Mouse (Mus musculus): ENCODE measurements around the gene Ldah. TPM values are rescaled to one million over a fixed set of nuclear protein-coding genes. Genes with fewer than 3 reads are reported as not detected.
A peak's percentile ranks its signal among the peaks of the same experiment; 100 is the strongest.

Gene Ldah
- polyA plus RNA-seq, 1 experiment from 2014 or later: 66.5 TPM

DNA sequence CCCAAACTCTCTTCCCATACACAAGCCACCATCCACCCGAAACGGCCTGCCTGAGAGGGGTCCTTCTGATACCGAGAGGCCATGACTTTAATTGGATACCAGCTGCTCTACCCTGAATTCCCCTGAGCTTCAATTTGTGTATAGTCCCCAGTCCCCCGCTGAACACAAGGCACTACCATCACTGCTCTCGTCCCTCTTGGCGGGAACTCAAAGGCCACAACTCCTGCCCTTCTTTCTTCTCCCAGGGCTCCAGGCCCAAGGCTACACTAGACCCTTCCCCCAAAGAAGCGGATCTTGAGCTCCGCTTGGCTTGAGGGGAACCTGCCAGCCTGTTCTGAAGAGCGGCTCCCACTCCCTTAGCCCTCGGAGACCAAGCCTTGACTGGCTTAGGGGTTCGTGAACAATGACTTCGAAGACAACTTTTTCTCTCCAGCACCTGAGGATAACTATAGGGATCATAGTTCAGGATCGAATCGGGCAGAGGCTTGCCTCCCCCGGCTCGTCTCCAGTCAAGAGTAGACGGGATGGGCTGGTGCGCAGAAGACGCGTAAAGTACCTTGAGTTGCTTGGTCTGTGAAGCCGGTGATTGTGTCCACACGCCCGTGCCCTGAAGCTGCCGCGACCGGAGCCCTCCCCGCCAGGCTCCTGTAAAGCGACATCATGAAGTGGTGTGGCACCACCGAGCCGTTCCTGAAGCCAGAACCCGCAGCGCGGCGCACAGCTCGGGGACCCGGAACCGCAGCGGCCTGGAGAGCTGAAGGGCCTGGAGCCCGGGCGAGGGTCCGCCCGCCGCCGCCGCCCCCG is 93.3 kb downstream of the Ldah start:
- peak overlapping the region; percentile 35; the same call in 1 of the 2 replicates for H3K9ac ChIP-seq (ENCODE audit: low read length)
- H3K4me2 ChIP-seq (ENCODE audit: low read length): peak overlapping the region; percentile 62
- H3K36me3 ChIP-seq (ENCODE audit: control insufficient read depth, insufficient read depth, low read length): no peaks in the 10 kb centered on the region
- DNase-seq (ENCODE audit: low spot score) (no peak), ATAC-seq (no peak; the same call in none of the 2 replicates)
- H3K27ac ChIP-seq (ENCODE audit: low read depth, low read length): no peak overlapping the region
- H3K9me3 ChIP-seq (replicated peaks; ENCODE audit: control insufficient read depth, low read length): no peaks in the 10 kb centered on the region
- no peaks in the 10 kb centered on the region for H3K4me1 ChIP-seq (ENCODE audit: control insufficient read depth, insufficient read depth, low read length)
- H3K27me3 ChIP-seq (replicated peaks; ENCODE audit: control insufficient read depth, insufficient read depth, low read length): peaks cover 83% of the 10 kb centered on the region
- WGBS: 1% methylated on average over 44 of the region's 46 CpGs
- peak overlapping the region; percentile 35 for H3K4me3 ChIP-seq (ENCODE audit: low read depth, low read length)

DNA sequence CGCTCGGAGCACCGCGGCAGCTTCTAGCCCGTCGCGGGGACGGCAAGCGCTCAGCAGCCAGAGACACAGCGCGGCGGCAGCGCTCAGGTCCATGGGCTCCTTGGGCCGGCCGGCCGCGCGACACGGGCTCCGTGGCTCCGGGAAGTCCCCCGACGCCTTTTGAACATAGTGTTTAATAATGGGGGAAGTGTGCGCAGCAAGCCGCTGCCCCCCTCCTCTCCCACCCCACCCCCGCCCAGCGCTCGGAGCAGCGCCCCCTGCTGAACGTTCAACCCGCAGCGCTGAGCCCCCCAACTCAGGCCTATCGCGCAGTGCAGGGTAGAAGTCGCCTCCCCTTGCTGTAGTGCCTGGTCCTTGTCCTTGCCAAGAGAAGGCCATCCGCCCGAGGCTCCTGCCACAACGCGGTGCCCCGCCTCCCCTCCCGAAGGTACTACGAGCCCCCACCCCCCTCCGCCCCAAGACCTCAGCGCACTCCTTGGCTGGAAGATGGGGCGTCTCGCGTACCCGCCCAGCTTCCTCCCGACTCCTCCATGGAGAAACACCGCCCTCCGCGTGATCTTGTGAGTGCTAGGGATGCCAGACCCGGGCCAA is 94.0 kb downstream of the Ldah start, which contains the start of gene Gdf7:
Gdf7 (minus strand) TSS at position 114 of the 591 bp plus-strand sequence.
- DNase-seq (ENCODE audit: low spot score) (no peak), ATAC-seq (peak; percentile 59)
- 1% methylated on average over 48 of the region's 53 CpGs for WGBS

DNA sequence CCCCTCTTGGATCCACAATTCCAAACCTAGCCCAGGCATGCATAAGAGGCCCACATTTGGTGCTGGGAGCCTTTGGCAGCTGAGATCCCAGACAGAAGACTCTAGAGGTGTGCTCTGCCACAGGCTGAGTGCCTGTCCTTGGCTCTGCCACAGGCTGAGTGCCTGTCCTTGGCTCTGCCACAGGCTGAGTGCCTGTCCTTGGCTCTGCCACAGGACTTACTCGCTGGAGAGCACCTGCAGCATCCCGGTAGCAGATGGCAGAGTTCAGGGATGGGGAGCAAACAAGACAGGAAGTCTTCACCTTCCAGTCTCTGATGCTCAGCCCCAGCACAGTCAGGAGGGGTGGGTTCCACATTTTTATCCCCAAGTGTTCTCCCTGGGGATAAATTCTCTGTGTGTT is 97.4 kb downstream of the Ldah start:
- H3K4me1 ChIP-seq (ENCODE audit: control insufficient read depth, insufficient read depth, low read length): no peaks in the 10 kb centered on the region
- DNase-seq (ENCODE audit: low spot score) (no peak), ATAC-seq (no peak)
- WGBS: 47% methylated on average over 2 of the region's 2 CpGs
- H3K4me2 ChIP-seq (ENCODE audit: low read length): no peak overlapping the region
- H3K27ac ChIP-seq (ENCODE audit: low read depth, low read length): no peak overlapping the region
- H3K9ac ChIP-seq (ENCODE audit: low read length): no peak overlapping the region
- H3K4me3 ChIP-seq (ENCODE audit: low read depth, low read length): no peak overlapping the region
- H3K9me3 ChIP-seq (replicated peaks; ENCODE audit: control insufficient read depth, low read length): no peaks in the 10 kb centered on the region
- H3K27me3 ChIP-seq (replicated peaks; ENCODE audit: control insufficient read depth, insufficient read depth, low read length): peaks cover 44% of the 10 kb centered on the region
- H3K36me3 ChIP-seq (ENCODE audit: control insufficient read depth, insufficient read depth, low read length): no peaks in the 10 kb centered on the region

More for the DNA sequence above, 94.0 kb downstream of the Ldah start, which contains the start of gene Gdf7:
- H3K4me1 ChIP-seq (ENCODE audit: control insufficient read depth, insufficient read depth, low read length): no peaks in the 10 kb centered on the region
- no peaks in the 10 kb centered on the region for H3K36me3 ChIP-seq (ENCODE audit: control insufficient read depth, insufficient read depth, low read length)
- H3K27me3 ChIP-seq (replicated peaks; ENCODE audit: control insufficient read depth, insufficient read depth, low read length): peaks cover 77% of the 10 kb centered on the region
- peak within 1 kb of the TSS; percentile 35; the same call in 1 of the 2 replicates for H3K9ac ChIP-seq (ENCODE audit: low read length)
- peak within 1 kb of the TSS; percentile 62 for H3K4me2 ChIP-seq (ENCODE audit: low read length)
- peak within 1 kb of the TSS; percentile 35 for H3K4me3 ChIP-seq (ENCODE audit: low read depth, low read length)
- no peaks in the 10 kb centered on the region for H3K9me3 ChIP-seq (replicated peaks; ENCODE audit: control insufficient read depth, low read length)
- no peak within 1 kb of the TSS for H3K27ac ChIP-seq (ENCODE audit: low read depth, low read length)

DNA sequence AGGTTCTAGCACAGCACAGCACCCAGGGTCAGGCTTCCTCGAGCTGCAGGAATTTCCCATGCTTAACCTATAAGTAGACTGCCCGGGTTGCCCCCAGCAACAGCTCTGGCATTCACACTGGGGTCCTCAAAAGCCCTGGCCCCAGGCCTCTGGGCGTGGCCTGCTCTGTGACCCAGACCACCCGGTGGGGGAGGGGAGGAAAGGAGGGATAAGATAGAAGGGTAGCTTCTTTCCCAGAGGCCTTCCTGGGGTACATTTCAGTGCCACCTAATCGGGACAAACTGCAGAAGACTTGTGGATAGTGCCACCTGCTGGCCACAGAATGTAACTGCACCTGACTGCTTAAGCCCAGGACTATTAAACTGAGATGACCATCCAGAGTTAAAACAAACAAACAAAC is 98.5 kb downstream of the Ldah start:
- Histone ChIP-seq H3K4me1 (ENCODE audit: control insufficient read depth, insufficient read depth, low read length) (no peaks in the 10 kb centered on the region), H3K27me3 (replicated peaks; ENCODE audit: control insufficient read depth, insufficient read depth, low read length) (peaks cover 32% of the 10 kb centered on the region), H3K4me3 (ENCODE audit: low read depth, low read length) (no peak overlapping the region), H3K4me2 (ENCODE audit: low read length) (no peak overlapping the region), H3K36me3 (ENCODE audit: control insufficient read depth, insufficient read depth, low read length) (no peaks in the 10 kb centered on the region), H3K27ac (ENCODE audit: low read depth, low read length) (no peak overlapping the region), H3K9me3 (replicated peaks; ENCODE audit: control insufficient read depth, low read length) (no peaks in the 10 kb centered on the region), H3K9ac (ENCODE audit: low read length) (no peak overlapping the region)
- 3% methylated on average over 5 of the region's 5 CpGs for WGBS
- ATAC-seq (peak; percentile 45), DNase-seq (ENCODE audit: low spot score) (peak; percentile 83)

DNA sequence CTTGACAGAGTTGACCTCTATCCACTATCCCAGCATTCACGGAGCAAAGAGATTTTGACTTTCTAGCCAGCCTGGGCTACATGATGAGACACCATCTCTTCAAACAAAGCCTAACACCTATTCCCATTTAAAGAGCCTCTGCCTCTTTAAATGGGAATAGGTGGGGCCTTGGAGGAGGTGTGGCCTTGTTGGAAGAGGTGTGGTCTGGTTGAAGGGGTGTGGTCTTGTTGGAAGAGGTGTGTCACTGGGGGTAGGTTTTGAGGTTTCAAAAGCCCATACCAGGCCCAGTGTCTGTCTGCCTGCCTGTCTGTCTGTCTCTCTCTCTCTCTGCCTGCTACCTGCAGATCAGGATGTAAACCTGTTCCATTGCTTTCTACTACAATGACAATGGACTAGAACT is 99.0 kb downstream of the Ldah start:
- Histone ChIP-seq H3K27me3 (replicated peaks; ENCODE audit: control insufficient read depth, insufficient read depth, low read length) (peaks cover 28% of the 10 kb centered on the region), H3K9me3 (replicated peaks; ENCODE audit: control insufficient read depth, low read length) (no peaks in the 10 kb centered on the region), H3K36me3 (ENCODE audit: control insufficient read depth, insufficient read depth, low read length) (no peaks in the 10 kb centered on the region), H3K4me3 (ENCODE audit: low read depth, low read length) (no peak overlapping the region), H3K4me2 (ENCODE audit: low read length) (no peak overlapping the region), H3K4me1 (ENCODE audit: control insufficient read depth, insufficient read depth, low read length) (no peaks in the 10 kb centered on the region), H3K27ac (ENCODE audit: low read depth, low read length) (no peak overlapping the region), H3K9ac (ENCODE audit: low read length) (no peak overlapping the region)
- peak; percentile 11 for ATAC-seq
- WGBS: 43% methylated on average over 1 of the region's 1 CpGs
- DNase-seq (ENCODE audit: low spot score): no peak

GRCm38 (mm10) chr12:8310992-8311391 is 103.1 kb downstream of the Ldah start:
- no peaks in the 10 kb centered on the region for H3K27me3 ChIP-seq (replicated peaks; ENCODE audit: control insufficient read depth, insufficient read depth, low read length)
- 0 out of 2 replicates have a peak overlapping the region, but pooled peaks have one; percentile 13 for H3K9ac ChIP-seq (ENCODE audit: low read length)
- no peak overlapping the region for H3K4me3 ChIP-seq (ENCODE audit: low read depth, low read length)
- ATAC-seq (no peak), DNase-seq (ENCODE audit: low spot score) (no peak)
- H3K27ac ChIP-seq (ENCODE audit: low read depth, low read length): no peak overlapping the region
- H3K4me1 ChIP-seq (ENCODE audit: control insufficient read depth, insufficient read depth, low read length): no peaks in the 10 kb centered on the region
- 36% methylated on average over 17 of the region's 17 CpGs for WGBS
- H3K9me3 ChIP-seq (replicated peaks; ENCODE audit: control insufficient read depth, low read length): no peaks in the 10 kb centered on the region
- H3K36me3 ChIP-seq (ENCODE audit: control insufficient read depth, insufficient read depth, low read length): no peaks in the 10 kb centered on the region
- H3K4me2 ChIP-seq (ENCODE audit: low read length): no peak overlapping the region

- Histone ChIP-seq H3K27me3 (replicated peaks; ENCODE audit: control insufficient read depth, insufficient read depth, low read length) (no peaks in the 10 kb centered on the region), H3K4me1 (ENCODE audit: control insufficient read depth, insufficient read depth, low read length) (no peaks in the 10 kb centered on the region), H3K36me3 (ENCODE audit: control insufficient read depth, insufficient read depth, low read length) (no peaks in the 10 kb centered on the region), H3K9ac (ENCODE audit: low read length) (no peak overlapping the region), H3K4me2 (ENCODE audit: low read length) (no peak overlapping the region), H3K4me3 (ENCODE audit: low read depth, low read length) (no peak overlapping the region), H3K27ac (ENCODE audit: low read depth, low read length) (no peak overlapping the region), H3K9me3 (replicated peaks; ENCODE audit: control insufficient read depth, low read length) (no peaks in the 10 kb centered on the region)
- DNase-seq (ENCODE audit: low spot score) (no peak), ATAC-seq (no peak)
- WGBS: 85% methylated on average over 4 of the region's 4 CpGs
These were observed 104.4 kb downstream of the Ldah start for GRCm38 (mm10) chr12:8312266-8312665.

- H3K4me1 ChIP-seq (ENCODE audit: control insufficient read depth, insufficient read depth, low read length): no peaks in the 10 kb centered on the region
- peak within 1 kb of the TSS; percentile 77 for H3K4me2 ChIP-seq (ENCODE audit: low read length)
- H3K9ac ChIP-seq (ENCODE audit: low read length): peak within 1 kb of the TSS; percentile 75
- peaks cover 8% of the 10 kb centered on the region for H3K36me3 ChIP-seq (ENCODE audit: control insufficient read depth, insufficient read depth, low read length)
- H3K9me3 ChIP-seq (replicated peaks; ENCODE audit: control insufficient read depth, low read length): no peaks in the 10 kb centered on the region
- peak; percentile 91 for ATAC-seq
- no peaks in the 10 kb centered on the region for H3K27me3 ChIP-seq (replicated peaks; ENCODE audit: control insufficient read depth, insufficient read depth, low read length)
- H3K27ac ChIP-seq (ENCODE audit: low read depth, low read length): no peak within 1 kb of the TSS
- H3K4me3 ChIP-seq (ENCODE audit: low read depth, low read length): peak within 1 kb of the TSS; percentile 61
- DNase-seq (ENCODE audit: low spot score): peak; percentile 88
- 0% methylated on average over 38 of the region's 38 CpGs for WGBS
These were observed 105.4 kb downstream of the Ldah start, which contains the start of gene Hs1bp3 for GRCm38 (mm10) chr12:8313270-8313771. Gene Hs1bp3 (plus strand): TSS chr12:8313432.

Data from forebrain, embryonic 14.5 days (tissue).